Mouse (Mus musculus): ENCODE results near the gene F12. TPM values are rescaled to one million over a fixed set of nuclear protein-coding genes. Genes with fewer than 3 reads are reported as not detected.
"Not testable (repeated sequence)": the region's sequence is repeated elsewhere in the genome, so short reads cannot be mapped to it uniquely, and the experiment has no call there.

The F12 gene
- polyA plus RNA-seq, 1 experiment = 0.39 TPM

DNA sequence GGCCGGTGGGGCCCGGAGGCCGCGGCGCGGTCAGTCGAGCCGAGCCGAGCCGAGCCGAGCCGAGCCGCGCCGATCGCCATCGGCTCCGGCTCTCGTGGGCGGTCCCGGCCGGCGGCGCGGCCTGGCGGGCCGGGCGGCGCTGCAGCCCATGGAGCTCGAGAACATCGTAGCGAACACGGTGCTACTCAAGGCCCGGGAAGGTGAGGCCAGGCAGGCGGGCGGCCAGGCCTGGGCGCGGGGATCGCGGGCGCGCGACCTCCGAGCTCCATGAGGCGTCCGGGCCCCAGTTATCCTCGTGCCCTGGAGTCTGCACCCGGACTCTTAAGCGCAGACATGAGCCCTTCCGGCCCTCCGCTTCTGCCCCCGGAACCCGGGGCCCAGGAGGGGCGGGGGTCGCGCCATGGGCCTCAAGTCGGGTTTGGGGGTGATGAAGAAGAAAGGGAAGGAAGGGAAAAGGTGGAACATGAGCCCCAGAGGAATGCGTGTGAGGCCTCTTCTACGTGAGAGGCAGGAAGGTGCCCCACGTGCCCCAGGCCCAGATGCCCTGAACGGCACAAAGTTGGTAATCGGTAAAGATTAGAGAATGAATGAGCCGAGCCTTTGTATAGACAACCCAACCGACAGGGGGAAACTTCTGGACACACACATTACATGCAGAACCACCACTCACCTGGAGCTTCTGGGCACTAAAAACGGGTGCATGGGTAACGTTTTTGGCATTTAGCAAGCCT, 18.9 kb upstream of the F12 start:
- H3K36me3 ChIP-seq (ENCODE audit: control insufficient read depth, insufficient read depth, low read length) = peaks cover 7% of the 10 kb centered on the region
- H3K27ac ChIP-seq (ENCODE audit: control insufficient read depth, insufficient read depth, low read length) = peak overlapping the region; percentile 52
- peak; percentile 57 for DNase-seq
- 3% methylated on average over 65 of the region's 66 CpGs for WGBS
- no peaks in the 10 kb centered on the region for H3K27me3 ChIP-seq (ENCODE audit: control insufficient read depth, insufficient read depth, low read length)
- H3K4me3 ChIP-seq (ENCODE audit: control insufficient read depth, insufficient read depth, low read length) = peak overlapping the region; percentile 64
- TF ChIP-seq CTCF (IDR thresholded peaks at IDR 0.05; ENCODE audit: borderline replicate concordance, control insufficient read depth, extremely low read depth, insufficient read depth, low read length, poor library complexity) = 0 out of 2 replicates have a peak, but pooled peaks have one; percentile 35
- no peak for TF ChIP-seq POLR2A (IDR thresholded peaks at IDR 0.05; ENCODE audit: control insufficient read depth, extremely low read depth, insufficient read depth, low read length, poor library complexity)
- peaks cover 54% of the 10 kb centered on the region for H3K4me1 ChIP-seq (replicated peaks; ENCODE audit: control insufficient read depth, insufficient read depth, low read length)

DNA sequence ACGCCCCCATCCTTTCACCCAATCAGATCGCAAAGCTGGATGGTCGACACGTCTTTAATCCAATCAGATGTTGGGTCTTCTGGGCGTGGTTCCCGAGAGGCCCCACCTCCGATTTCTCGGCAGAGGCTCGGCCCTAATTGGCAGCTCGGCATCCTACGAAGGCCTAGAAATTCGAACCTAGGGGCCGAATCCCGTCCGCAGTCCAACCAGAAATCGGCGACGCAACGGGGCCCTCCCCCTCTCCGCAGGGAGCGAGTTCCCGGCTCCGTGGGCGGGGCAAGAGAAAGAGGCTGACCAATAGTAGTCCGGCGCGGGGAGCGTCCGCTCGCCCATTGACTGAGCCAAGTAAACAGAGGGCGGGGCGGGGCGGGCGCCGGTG, 18.3 kb upstream of the F12 start, which contains the start of gene Grk6:
Grk6 (plus strand) TSS at position 136 of the 379 bp plus-strand sequence.
- Histone ChIP-seq H3K27ac (ENCODE audit: control insufficient read depth, insufficient read depth, low read length) (peak within 1 kb of the TSS; percentile 95), H3K4me3 (ENCODE audit: control insufficient read depth, insufficient read depth, low read length) (peak within 1 kb of the TSS; percentile 64), H3K4me1 (replicated peaks; ENCODE audit: control insufficient read depth, insufficient read depth, low read length) (peaks cover 48% of the 10 kb centered on the region), H3K36me3 (ENCODE audit: control insufficient read depth, insufficient read depth, low read length) (peaks cover under 1% of the 10 kb centered on the region), H3K27me3 (ENCODE audit: control insufficient read depth, insufficient read depth, low read length) (no peaks in the 10 kb centered on the region)
- TF ChIP-seq CTCF (IDR thresholded peaks at IDR 0.05; ENCODE audit: borderline replicate concordance, control insufficient read depth, extremely low read depth, insufficient read depth, low read length, poor library complexity) (no peak), POLR2A (IDR thresholded peaks at IDR 0.05; ENCODE audit: control insufficient read depth, extremely low read depth, insufficient read depth, low read length, poor library complexity) (no peak; the same call in 1 of the 2 replicates)
- DNase-seq = peak; percentile 98
- WGBS = under 1% methylated on average over 35 of the region's 35 CpGs

DNA sequence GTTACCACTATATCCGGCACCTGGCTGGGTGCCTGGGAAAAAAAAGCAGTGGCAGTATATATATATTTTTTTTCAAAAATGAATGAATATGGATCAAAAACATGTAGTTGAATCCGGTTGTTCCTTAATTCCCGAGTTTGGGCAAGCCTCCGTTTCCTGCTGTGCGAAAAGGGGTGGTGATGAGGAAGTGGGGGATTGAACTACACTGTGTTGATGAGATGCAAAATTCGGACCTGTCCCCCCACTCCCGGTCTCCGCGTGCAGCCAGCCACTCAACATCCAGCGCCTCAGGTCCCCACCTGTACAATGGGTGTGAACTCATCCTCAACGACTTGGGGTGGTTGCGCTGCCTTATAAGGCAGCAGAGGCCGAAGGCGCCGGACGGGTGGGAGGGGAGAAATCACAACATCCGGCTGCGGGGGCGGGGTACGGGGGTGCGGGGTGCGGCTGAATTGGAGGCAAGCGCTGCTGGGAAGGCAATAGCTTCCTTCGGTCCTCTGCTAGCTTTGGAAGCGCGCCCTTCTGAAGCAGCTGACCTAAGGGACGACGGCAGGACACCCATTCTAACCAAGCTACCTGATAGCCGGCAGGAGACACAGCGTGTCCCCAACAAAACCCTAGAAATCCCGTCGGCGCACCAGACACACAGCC, 17.8 kb upstream of the F12 start:
- Histone ChIP-seq H3K4me1 (replicated peaks; ENCODE audit: control insufficient read depth, insufficient read depth, low read length) (peaks cover 43% of the 10 kb centered on the region), H3K27me3 (ENCODE audit: control insufficient read depth, insufficient read depth, low read length) (no peaks in the 10 kb centered on the region), H3K36me3 (ENCODE audit: control insufficient read depth, insufficient read depth, low read length) (no peaks in the 10 kb centered on the region), H3K4me3 (ENCODE audit: control insufficient read depth, insufficient read depth, low read length) (peak overlapping the region; percentile 53), H3K27ac (ENCODE audit: control insufficient read depth, insufficient read depth, low read length) (peak overlapping the region; percentile 95)
- TF ChIP-seq POLR2A (IDR thresholded peaks at IDR 0.05; ENCODE audit: control insufficient read depth, extremely low read depth, insufficient read depth, low read length, poor library complexity) (no peak), CTCF (IDR thresholded peaks at IDR 0.05; ENCODE audit: borderline replicate concordance, control insufficient read depth, extremely low read depth, insufficient read depth, low read length, poor library complexity) (no peak)
- WGBS = under 1% methylated on average over 31 of the region's 33 CpGs
- peak; percentile 88 for DNase-seq

DNA sequence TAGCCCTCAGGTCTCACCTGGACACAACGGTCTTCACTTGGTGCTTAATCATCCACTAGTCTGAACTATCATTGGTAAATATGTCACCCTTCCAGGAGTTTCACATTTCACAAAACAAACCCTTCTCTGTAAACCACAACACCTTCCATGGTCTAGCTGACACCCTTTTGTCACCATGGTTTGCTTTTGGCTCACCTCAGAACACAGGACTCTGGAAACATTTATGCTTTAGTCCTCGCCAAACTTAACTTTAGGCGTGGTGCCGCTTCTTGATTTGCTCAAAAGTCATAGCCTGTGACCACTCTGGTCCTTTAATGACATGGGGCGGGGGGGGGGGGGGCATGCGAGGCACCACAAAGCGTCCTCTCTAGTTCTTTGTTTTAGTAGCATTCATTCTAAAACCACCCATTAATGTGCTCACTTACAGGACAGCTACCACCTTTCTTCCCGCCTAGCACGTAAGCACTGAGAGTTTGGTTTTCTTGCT, 17.2 kb upstream of the F12 start:
- H3K4me3 ChIP-seq (ENCODE audit: control insufficient read depth, insufficient read depth, low read length) = no peak overlapping the region
- H3K27ac ChIP-seq (ENCODE audit: control insufficient read depth, insufficient read depth, low read length) = peak overlapping the region; percentile 95
- no peak for TF ChIP-seq CTCF (IDR thresholded peaks at IDR 0.05; ENCODE audit: borderline replicate concordance, control insufficient read depth, extremely low read depth, insufficient read depth, low read length, poor library complexity)
- no peak for TF ChIP-seq POLR2A (IDR thresholded peaks at IDR 0.05; ENCODE audit: control insufficient read depth, extremely low read depth, insufficient read depth, low read length, poor library complexity)
- peaks cover 37% of the 10 kb centered on the region for H3K4me1 ChIP-seq (replicated peaks; ENCODE audit: control insufficient read depth, insufficient read depth, low read length)
- no peak for DNase-seq
- 13% methylated on average over 9 of the region's 9 CpGs for WGBS
- no peaks in the 10 kb centered on the region for H3K36me3 ChIP-seq (ENCODE audit: control insufficient read depth, insufficient read depth, low read length)
- H3K27me3 ChIP-seq (ENCODE audit: control insufficient read depth, insufficient read depth, low read length) = no peaks in the 10 kb centered on the region

DNA sequence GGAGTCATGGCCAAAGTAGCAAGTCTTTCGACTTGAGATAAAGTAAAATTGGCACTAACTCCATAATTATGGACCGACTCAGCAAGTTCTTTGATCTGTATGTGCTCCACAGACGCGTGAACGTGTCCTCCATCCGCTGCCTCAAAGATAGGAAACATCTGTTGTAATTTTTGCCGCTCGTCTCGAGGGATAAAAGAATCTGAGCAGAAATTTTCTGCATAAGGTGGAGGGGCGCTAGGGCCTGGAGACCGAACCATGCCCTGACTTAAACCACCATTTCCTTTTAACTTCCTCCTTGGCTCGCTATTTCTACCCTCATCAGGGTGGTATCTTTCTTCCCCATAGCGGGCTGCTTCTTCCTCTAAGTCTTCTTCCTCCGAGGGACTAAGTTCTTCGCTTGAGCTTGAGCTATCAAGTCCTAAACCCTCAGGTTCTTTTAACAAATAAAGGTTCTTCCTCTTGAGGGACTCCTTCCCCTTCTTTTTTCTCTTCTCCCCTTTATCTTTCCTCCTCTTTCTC, 10.6 kb upstream of the F12 start:
- H3K4me1 ChIP-seq (replicated peaks; ENCODE audit: control insufficient read depth, insufficient read depth, low read length) = peaks cover 12% of the 10 kb centered on the region
- not testable (repeated sequence) for H3K4me3 ChIP-seq (ENCODE audit: control insufficient read depth, insufficient read depth, low read length); DNase-seq; H3K27ac ChIP-seq (ENCODE audit: control insufficient read depth, insufficient read depth, low read length); H3K27me3 ChIP-seq (ENCODE audit: control insufficient read depth, insufficient read depth, low read length); H3K36me3 ChIP-seq (ENCODE audit: control insufficient read depth, insufficient read depth, low read length)
- 19% methylated on average over 15 of the region's 15 CpGs for WGBS

DNA sequence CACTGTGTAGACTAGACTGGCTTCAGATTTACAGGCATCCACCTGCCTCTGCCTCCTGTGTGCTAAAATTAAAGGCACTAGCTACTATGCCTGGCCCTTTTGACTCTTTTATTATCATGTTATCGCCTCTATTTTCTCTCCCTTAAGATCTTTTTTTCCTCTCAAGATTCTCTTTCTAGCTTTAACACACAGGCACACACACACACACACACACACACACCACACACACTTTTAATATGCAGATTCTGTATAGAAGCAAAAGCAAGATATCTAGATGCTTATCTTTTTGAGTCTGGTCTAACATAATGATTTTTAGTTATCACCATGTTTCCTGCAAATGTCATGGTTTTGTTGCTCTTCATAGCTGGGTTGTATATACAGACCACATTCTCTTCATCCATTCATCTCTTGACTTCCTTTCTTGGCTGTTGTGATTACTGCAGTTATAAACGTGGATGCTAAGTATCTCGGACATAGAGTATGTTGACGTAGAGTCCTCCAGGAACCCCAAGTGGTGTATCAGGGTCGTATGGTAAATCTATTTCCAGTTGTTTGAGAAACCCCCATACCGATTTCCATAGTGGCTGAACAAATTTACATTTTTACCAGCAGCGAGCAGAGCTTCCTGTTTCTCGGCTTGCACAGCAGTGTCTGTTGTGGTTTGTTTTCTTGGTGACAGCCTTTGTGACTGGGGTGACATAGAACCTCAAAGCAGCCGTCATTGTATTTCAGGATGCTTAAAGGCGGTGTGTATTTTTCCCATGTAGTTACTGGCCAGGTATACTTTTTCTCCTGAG, 5.5 kb upstream of the F12 start:
- TF ChIP-seq POLR2A (IDR thresholded peaks at IDR 0.05; ENCODE audit: control insufficient read depth, extremely low read depth, insufficient read depth, low read length, poor library complexity) (no peak), CTCF (IDR thresholded peaks at IDR 0.05; ENCODE audit: borderline replicate concordance, control insufficient read depth, extremely low read depth, insufficient read depth, low read length, poor library complexity) (no peak)
- Histone ChIP-seq H3K27ac (ENCODE audit: control insufficient read depth, insufficient read depth, low read length) (peak overlapping the region; percentile 65), H3K4me3 (ENCODE audit: control insufficient read depth, insufficient read depth, low read length) (no peak overlapping the region), H3K4me1 (replicated peaks; ENCODE audit: control insufficient read depth, insufficient read depth, low read length) (peaks cover 26% of the 10 kb centered on the region), H3K36me3 (ENCODE audit: control insufficient read depth, insufficient read depth, low read length) (no peaks in the 10 kb centered on the region), H3K27me3 (ENCODE audit: control insufficient read depth, insufficient read depth, low read length) (no peaks in the 10 kb centered on the region)
- WGBS = 6% methylated on average over 10 of the region's 10 CpGs
- peak; percentile 72 for DNase-seq
